Mouse (Mus musculus): Measurements from ENCODE around the gene a. TPM values are rescaled to one million over a fixed set of nuclear protein-coding genes. Genes with fewer than 3 reads are reported as not detected.
"Not testable (repeated sequence)": the region's sequence is repeated elsewhere in the genome, so short reads cannot be mapped to it uniquely, and the experiment has no call there.

Gene a
- polyA plus RNA-seq, 1 experiment = not detected

DNA sequence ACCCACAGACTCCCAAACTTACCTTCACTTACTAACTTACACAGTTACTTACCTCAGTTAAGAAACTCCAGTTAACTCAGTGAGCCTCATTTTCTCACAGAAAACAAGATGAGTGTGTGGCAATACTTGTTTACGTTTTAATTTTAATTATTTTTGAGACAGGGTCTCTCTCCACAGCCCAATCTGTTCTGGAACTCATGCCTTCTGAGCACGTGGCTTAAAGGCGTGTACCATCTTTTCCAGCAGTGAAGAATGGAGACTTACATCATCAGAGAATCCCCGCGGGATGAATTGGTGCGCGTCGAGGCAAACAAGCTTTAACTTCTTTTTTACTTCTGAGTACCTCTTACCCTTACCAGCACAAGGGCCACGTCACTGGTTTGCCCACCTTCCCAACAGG is 158.7 kb downstream of the a start:
- Histone ChIP-seq H3K36me3 (ENCODE audit: control insufficient read depth, insufficient read depth, low read length) (no peaks in the 10 kb centered on the region), H3K4me3 (ENCODE audit: insufficient read depth, low read depth, low read length) (no peak overlapping the region), H3K27me3 (replicated peaks; ENCODE audit: control insufficient read depth, insufficient read depth, low read length) (no peaks in the 10 kb centered on the region), H3K4me1 (ENCODE audit: control insufficient read depth, insufficient read depth, low read length) (0 out of 2 replicates have a peak, but pooled peaks cover 3% of the 10 kb centered on the region), H3K27ac (ENCODE audit: insufficient read depth, low read depth, low read length) (no peak overlapping the region)
- WGBS = 54% methylated on average over 9 of the region's 9 CpGs
- TF ChIP-seq CTCF (conservative IDR thresholded peaks at IDR 0.05; ENCODE audit: insufficient read depth, insufficient read length, low read depth, low read length) (no peak), POLR2A (IDR thresholded peaks at IDR 0.05; ENCODE audit: low read depth, low read length) (no peak)
- DNase-seq = no peak

DNA sequence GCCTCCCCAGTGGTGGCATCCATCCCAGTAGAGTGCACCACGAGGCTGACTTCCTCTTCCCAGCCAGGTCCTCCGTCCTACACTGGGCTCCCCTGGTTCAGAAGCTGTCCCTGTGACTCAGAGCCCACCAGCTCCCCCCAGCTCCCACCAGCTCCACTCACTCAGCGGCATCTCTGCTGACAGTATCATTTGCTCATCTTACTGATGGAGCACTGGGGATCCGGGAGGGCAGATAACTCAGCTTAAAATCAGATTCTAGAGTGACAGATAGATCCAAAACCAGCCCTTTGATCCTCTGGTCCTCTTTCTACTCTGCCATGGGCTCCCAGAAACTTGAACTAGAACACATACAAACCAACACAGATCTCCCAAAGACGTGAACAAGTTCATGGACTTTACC is 159.4 kb downstream of the a start:
- Histone ChIP-seq H3K27ac (ENCODE audit: insufficient read depth, low read depth, low read length) (no peak overlapping the region), H3K36me3 (ENCODE audit: control insufficient read depth, insufficient read depth, low read length) (no peaks in the 10 kb centered on the region), H3K27me3 (replicated peaks; ENCODE audit: control insufficient read depth, insufficient read depth, low read length) (no peaks in the 10 kb centered on the region), H3K4me3 (ENCODE audit: insufficient read depth, low read depth, low read length) (no peak overlapping the region), H3K4me1 (ENCODE audit: control insufficient read depth, insufficient read depth, low read length) (0 out of 2 replicates have a peak, but pooled peaks cover 3% of the 10 kb centered on the region)
- 42% methylated on average over 5 of the region's 5 CpGs for WGBS
- no peak for DNase-seq
- TF ChIP-seq CTCF (conservative IDR thresholded peaks at IDR 0.05; ENCODE audit: insufficient read depth, insufficient read length, low read depth, low read length) (no peak), POLR2A (IDR thresholded peaks at IDR 0.05; ENCODE audit: low read depth, low read length) (no peak)

GRCm38 (mm10) chr2:154959486-154959885 is 168.3 kb downstream of the a start:
- Histone ChIP-seq H3K27ac (ENCODE audit: insufficient read depth, low read depth, low read length) (no peak overlapping the region), H3K27me3 (replicated peaks; ENCODE audit: control insufficient read depth, insufficient read depth, low read length) (no peaks in the 10 kb centered on the region), H3K4me3 (ENCODE audit: insufficient read depth, low read depth, low read length) (no peak overlapping the region), H3K36me3 (ENCODE audit: control insufficient read depth, insufficient read depth, low read length) (no peaks in the 10 kb centered on the region), H3K4me1 (ENCODE audit: control insufficient read depth, insufficient read depth, low read length) (no peaks in the 10 kb centered on the region)
- 94% methylated on average over 5 of the region's 5 CpGs for WGBS
- TF ChIP-seq POLR2A (IDR thresholded peaks at IDR 0.05; ENCODE audit: low read depth, low read length) (no peak), CTCF (conservative IDR thresholded peaks at IDR 0.05; ENCODE audit: insufficient read depth, insufficient read length, low read depth, low read length) (no peak)
- DNase-seq = no peak

DNA sequence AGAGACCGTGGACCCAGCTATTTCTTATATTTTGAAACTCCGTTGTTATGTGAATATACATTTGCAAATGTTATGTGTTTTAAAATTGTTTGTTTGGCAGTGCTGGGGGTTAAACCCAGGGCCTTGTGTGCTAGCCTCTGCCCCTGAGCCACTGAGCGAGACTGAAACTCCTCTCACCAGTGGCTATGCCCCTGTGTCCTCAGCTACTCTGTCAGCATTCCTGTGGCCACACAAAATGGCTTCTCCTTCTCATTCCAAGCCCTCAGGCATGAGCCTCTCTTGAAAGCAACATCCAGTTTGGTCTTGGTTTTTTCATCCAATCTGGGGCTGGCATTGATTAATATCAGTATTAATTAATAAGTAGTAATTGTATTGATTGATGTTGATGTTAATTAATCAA is 168.7 kb downstream of the a start:
- H3K36me3 ChIP-seq (ENCODE audit: control insufficient read depth, insufficient read depth, low read length) = no peaks in the 10 kb centered on the region
- no peaks in the 10 kb centered on the region for H3K4me1 ChIP-seq (ENCODE audit: control insufficient read depth, insufficient read depth, low read length)
- TF ChIP-seq CTCF (conservative IDR thresholded peaks at IDR 0.05; ENCODE audit: insufficient read depth, insufficient read length, low read depth, low read length) (no peak), POLR2A (IDR thresholded peaks at IDR 0.05; ENCODE audit: low read depth, low read length) (no peak)
- H3K27me3 ChIP-seq (replicated peaks; ENCODE audit: control insufficient read depth, insufficient read depth, low read length) = no peaks in the 10 kb centered on the region
- H3K4me3 ChIP-seq (ENCODE audit: insufficient read depth, low read depth, low read length) = no peak overlapping the region
- no peak overlapping the region for H3K27ac ChIP-seq (ENCODE audit: insufficient read depth, low read depth, low read length)
- WGBS = 94% methylated on average over 3 of the region's 3 CpGs
- no peak for DNase-seq

GRCm38 (mm10) chr2:154963176-154963575 is 172.0 kb downstream of the a start:
- 70% methylated on average over 5 of the region's 5 CpGs for WGBS
- no peak overlapping the region for H3K27ac ChIP-seq (ENCODE audit: insufficient read depth, low read depth, low read length)
- no peaks in the 10 kb centered on the region for H3K36me3 ChIP-seq (ENCODE audit: control insufficient read depth, insufficient read depth, low read length)
- no peaks in the 10 kb centered on the region for H3K27me3 ChIP-seq (replicated peaks; ENCODE audit: control insufficient read depth, insufficient read depth, low read length)
- TF ChIP-seq POLR2A (IDR thresholded peaks at IDR 0.05; ENCODE audit: low read depth, low read length) (no peak), CTCF (conservative IDR thresholded peaks at IDR 0.05; ENCODE audit: insufficient read depth, insufficient read length, low read depth, low read length) (no peak)
- DNase-seq = no peak
- H3K4me1 ChIP-seq (ENCODE audit: control insufficient read depth, insufficient read depth, low read length) = no peaks in the 10 kb centered on the region
- no peak overlapping the region for H3K4me3 ChIP-seq (ENCODE audit: insufficient read depth, low read depth, low read length)

DNA sequence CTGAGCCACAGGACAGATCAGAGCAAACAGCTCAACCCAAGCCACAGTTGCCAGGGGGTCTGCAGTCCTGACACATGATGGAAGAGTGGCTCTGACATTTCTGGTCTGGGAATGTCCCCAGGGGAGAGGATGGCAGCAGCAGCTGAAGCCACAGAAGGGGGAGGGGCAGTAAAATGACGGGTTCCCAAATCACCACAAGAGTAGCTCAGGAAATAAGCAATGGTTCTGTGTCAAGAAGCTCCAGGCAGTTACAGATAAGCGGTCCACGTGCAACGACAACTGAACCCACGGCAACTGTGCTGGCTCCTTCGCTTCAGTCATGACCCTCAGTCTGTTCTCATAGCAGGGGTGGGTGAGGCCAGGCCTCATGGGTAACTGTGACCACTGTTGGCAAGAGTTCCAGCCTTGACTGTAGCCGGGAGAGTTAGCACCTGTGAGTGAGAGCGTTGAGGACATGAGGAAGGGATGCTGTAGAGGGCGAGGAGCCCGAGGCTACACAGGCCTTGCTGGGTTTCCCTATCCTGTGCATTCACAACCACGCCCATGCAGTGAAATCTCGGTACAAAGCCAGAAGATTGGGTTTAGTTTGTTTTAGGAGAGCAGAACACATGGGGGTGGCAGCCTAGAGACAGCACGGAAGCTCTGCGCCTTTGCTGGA is 178.7 kb downstream of the a start:
- H3K36me3 ChIP-seq (ENCODE audit: control insufficient read depth, insufficient read depth, low read length); DNase-seq; H3K27me3 ChIP-seq (replicated peaks; ENCODE audit: control insufficient read depth, insufficient read depth, low read length); H3K4me1 ChIP-seq (ENCODE audit: control insufficient read depth, insufficient read depth, low read length); H3K27ac ChIP-seq (ENCODE audit: insufficient read depth, low read depth, low read length); H3K4me3 ChIP-seq (ENCODE audit: insufficient read depth, low read depth, low read length): not testable (repeated sequence)
- 73% methylated on average over 14 of the region's 14 CpGs for WGBS

GRCm38 (mm10) chr2:154971919-154972692 is 180.9 kb downstream of the a start:
- no peaks in the 10 kb centered on the region for H3K36me3 ChIP-seq (ENCODE audit: control insufficient read depth, insufficient read depth, low read length)
- 70% methylated on average over 18 of the region's 18 CpGs for WGBS
- TF ChIP-seq CTCF (conservative IDR thresholded peaks at IDR 0.05; ENCODE audit: insufficient read depth, insufficient read length, low read depth, low read length) = no peak
- no peak for TF ChIP-seq POLR2A (IDR thresholded peaks at IDR 0.05; ENCODE audit: low read depth, low read length)

More at GRCm38 (mm10) chr2:154971919-154972692, 180.9 kb downstream of the a start:
- H3K4me3 ChIP-seq (ENCODE audit: insufficient read depth, low read depth, low read length) = no peak overlapping the region
- DNase-seq = no peak
- H3K27me3 ChIP-seq (replicated peaks; ENCODE audit: control insufficient read depth, insufficient read depth, low read length) = no peaks in the 10 kb centered on the region
- H3K27ac ChIP-seq (ENCODE audit: insufficient read depth, low read depth, low read length) = no peak overlapping the region
- H3K4me1 ChIP-seq (ENCODE audit: control insufficient read depth, insufficient read depth, low read length) = no peaks in the 10 kb centered on the region
